ENCODE assay signal across 9 mouse cellular contexts in the genomic region with DNA sequence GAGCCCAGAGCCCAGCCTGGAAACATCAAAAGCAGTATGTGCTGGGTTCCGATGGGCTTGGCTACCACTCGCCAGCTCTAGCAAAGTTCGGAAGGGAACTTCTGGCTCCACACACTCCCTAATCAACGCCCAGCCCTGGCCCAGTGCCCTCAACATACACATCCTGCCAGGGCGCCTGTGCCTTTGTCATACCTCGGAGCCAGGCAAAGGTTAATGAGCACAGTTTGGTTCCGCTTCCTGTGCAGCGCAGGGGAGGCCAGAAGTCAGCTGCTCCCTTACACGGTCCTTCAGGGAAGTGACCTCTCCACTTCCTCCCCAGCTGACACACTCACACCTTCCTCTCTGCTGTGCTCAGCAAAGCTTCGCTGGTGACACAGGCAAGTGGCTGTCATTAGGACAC. TPM values are rescaled to one million over a fixed set of nuclear protein-coding genes. Genes with fewer than 3 reads are reported as not detected.
DNase-seq lines count a peak whose midpoint lies in the region; ATAC-seq and TF ChIP-seq lines count a peak whose summit lies in the region.
"Had no signal": no experiment of that assay in that cellular context is flagged by ENCODE, and none has a peak within 500 bp of the region (broad histone marks: within the 10 kb centered on the region; RNA-seq: fewer than 3 reads in every experiment).

No protein-coding gene starts in this region.

- H3K27ac ChIP-seq in forebrain, embryonic 14.5 days (ENCODE audit: low read depth, low read length) = no peak overlapping the region
- H3K27ac ChIP-seq in forebrain, postnatal 0 days (ENCODE audit: low read depth, low read length) = no peak overlapping the region
- peak overlapping the region; percentile 81 for H3K27ac ChIP-seq in bone marrow macrophage, adult 2 months (ENCODE audit: insufficient read depth, low read depth, low read length)
- H3K27ac ChIP-seq in heart, embryonic 16.5 days (ENCODE audit: low read length) = peak overlapping the region; percentile 37

- no peak overlapping the region for H3K4me2 ChIP-seq in forebrain, embryonic 14.5 days (ENCODE audit: low read length)
- H3K4me2 ChIP-seq in forebrain, postnatal 0 days (ENCODE audit: low read depth) = no peak overlapping the region
- 0 out of 2 replicates have a peak overlapping the region, but pooled peaks have one; percentile 19 for H3K4me2 ChIP-seq in heart, embryonic 16.5 days (ENCODE audit: low read depth, low read length)

- no peaks in the 10 kb centered on the region for H3K36me3 ChIP-seq in forebrain, embryonic 14.5 days (ENCODE audit: control insufficient read depth, insufficient read depth, low read length)
- no peaks in the 10 kb centered on the region for H3K36me3 ChIP-seq in forebrain, postnatal 0 days (ENCODE audit: insufficient read depth)
- no peaks in the 10 kb centered on the region for H3K36me3 ChIP-seq in heart, embryonic 16.5 days (ENCODE audit: control insufficient read depth, insufficient read depth)

- DNase-seq in forebrain, embryonic 14.5 days (ENCODE audit: low spot score) = no peak
- DNase-seq in forebrain, postnatal 0 days = no peak
- peak; percentile 61 for DNase-seq in liver
- DNase-seq in skeletal muscle tissue, adult 2 months (ENCODE audit: low read depth, low spot score) = peak; percentile 57
- DNase-seq in cerebellum, postnatal 36 days = no peak
- no peak for DNase-seq in urinary bladder, postnatal 10 days (ENCODE audit: low spot score)

- WGBS in forebrain, embryonic 14.5 days = 56% methylated on average over 10 of the region's 10 CpGs
- WGBS in forebrain, postnatal 0 days = 49% methylated on average over 10 of the region's 10 CpGs
- WGBS in heart, embryonic 16.5 days = 28% methylated on average over 10 of the region's 10 CpGs

- peak; percentile 29; the same call in 1 of the 2 replicates for ATAC-seq in forebrain, embryonic 14.5 days
- no peak for ATAC-seq in forebrain, postnatal 0 days
- peak; percentile 45 for ATAC-seq in heart, embryonic 16.5 days (replicated peaks; ENCODE audit: extremely low read depth, insufficient read depth, low FRiP score)

- H3K4me3 ChIP-seq in forebrain, embryonic 14.5 days (ENCODE audit: low read depth, low read length) = no peak overlapping the region
- H3K4me3 ChIP-seq in forebrain, postnatal 0 days (ENCODE audit: low read depth, low read length) = no peak overlapping the region
- peak overlapping the region; percentile 21; the same call in 1 of the 2 replicates for H3K4me3 ChIP-seq in bone marrow macrophage, adult 2 months (ENCODE audit: insufficient read depth, low read length)
- H3K4me3 ChIP-seq in heart, embryonic 16.5 days (ENCODE audit: low read length) = no peak overlapping the region

- H3K9me3 ChIP-seq in forebrain, embryonic 14.5 days (replicated peaks; ENCODE audit: control insufficient read depth, low read length) = no peaks in the 10 kb centered on the region
- H3K9me3 ChIP-seq in forebrain, postnatal 0 days (ENCODE audit: low read length) = no peaks in the 10 kb centered on the region
- no peaks in the 10 kb centered on the region for H3K9me3 ChIP-seq in heart, embryonic 16.5 days (replicated peaks; ENCODE audit: control insufficient read depth, low read length)

- TF ChIP-seq POLR2A in bone marrow macrophage, adult 2 months (IDR thresholded peaks at IDR 0.05; ENCODE audit: borderline replicate concordance, low read depth, low read length) = no peak

- H3K27me3 ChIP-seq in forebrain, embryonic 14.5 days (replicated peaks; ENCODE audit: control insufficient read depth, insufficient read depth, low read length) = no peaks in the 10 kb centered on the region
- no peaks in the 10 kb centered on the region for H3K27me3 ChIP-seq in forebrain, postnatal 0 days (ENCODE audit: insufficient read depth, low read length)
- no peaks in the 10 kb centered on the region for H3K27me3 ChIP-seq in heart, embryonic 16.5 days (ENCODE audit: control insufficient read depth, insufficient read depth, low read length)
- H3K27me3 ChIP-seq: CH12.LX had no signal

- TF ChIP-seq CTCF in forebrain, postnatal 0 days (IDR thresholded peaks at IDR 0.05; ENCODE audit: low read depth) = no peak
- no peak for TF ChIP-seq CTCF in bone marrow macrophage, adult 2 months (IDR thresholded peaks at IDR 0.05; ENCODE audit: low read depth, low read length)

- H3K4me1 ChIP-seq in forebrain, embryonic 14.5 days (ENCODE audit: control insufficient read depth, insufficient read depth, low read length) = peaks cover 3% of the 10 kb centered on the region; the same call in 1 of the 2 replicates
- no peaks in the 10 kb centered on the region for H3K4me1 ChIP-seq in forebrain, postnatal 0 days (ENCODE audit: insufficient read depth)
- H3K4me1 ChIP-seq in bone marrow macrophage, adult 2 months (ENCODE audit: control insufficient read depth, insufficient read depth, low read length) = peaks cover 28% of the 10 kb centered on the region
- peaks cover 45% of the 10 kb centered on the region for H3K4me1 ChIP-seq in heart, embryonic 16.5 days (ENCODE audit: control insufficient read depth, insufficient read depth, low read length)

- no peak overlapping the region for H3K9ac ChIP-seq in forebrain, embryonic 14.5 days (ENCODE audit: low read length)
- H3K9ac ChIP-seq in forebrain, postnatal 0 days = no peak overlapping the region
- peak overlapping the region; percentile 32; the same call in 1 of the 2 replicates for H3K9ac ChIP-seq in heart, embryonic 16.5 days (ENCODE audit: low read length)

RNA-seq across cellular contexts. Expression of a gene that starts 31.9 kb away (rescaled TPM):
- polyA plus RNA-seq in forebrain, embryonic 14.5 days (2014; fragmentation: Nextera tagmentation; extraction: Ambion mirVana) = 3.0 and 3.4 TPM in 2 replicates
- 16.1 and 20.8 TPM in 2 replicates for total RNA-seq in forebrain, postnatal 0 days (2014; rRNA removed)
- polyA plus RNA-seq in forebrain, postnatal 0 days (2015; fragmentation: Nextera tagmentation; extraction: Ambion mirVana) = 0.98 and 1.2 TPM in 2 replicates
- 10.1 and 12.7 TPM in 2 replicates for polyA plus RNA-seq in bone marrow macrophage, adult 2 months (2012; ENCODE audit: insufficient read depth, insufficient read length, missing spikeins)
- 4.5 and 6.3 TPM in 2 replicates for polyA plus RNA-seq in heart, embryonic 16.5 days (2015; fragmentation: Nextera tagmentation; extraction: Ambion mirVana)

Comparison
In these comparisons a context has a peak if more than half of its experiments do, and no peak if none do; other contexts are left out.
1. DNase-seq: peak in liver (single experiment) and skeletal muscle tissue, adult 2 months (single experiment); none in forebrain, embryonic 14.5 days (single experiment), forebrain, postnatal 0 days (single experiment), cerebellum, postnatal 36 days (0 of 2) and urinary bladder, postnatal 10 days (single experiment).
2. H3K27ac ChIP-seq: peak in bone marrow macrophage, adult 2 months (single experiment) and heart, embryonic 16.5 days (single experiment); none in forebrain, embryonic 14.5 days (single experiment) and forebrain, postnatal 0 days (single experiment).